Mouse (Mus musculus) neural tube, embryonic 11.5 days (tissue): ENCODE measurements at regions not wholly inside any gene's neighbourhood (a gene's known extent, or its start where the extent isn't known, plus 50 kb on each side); places are given as distances from the start of the nearest gene placed in this dataset.
A peak's percentile ranks its signal among the peaks of the same experiment; 100 is the strongest.

Experiments
- ATAC-seq: fragments of 200-750 bp; cut with Nextera tagmentation; 2 replicates; pipeline ENCODE4 v1.8.0; 2017; ENCODE audit warnings: moderate number of reproducible peaks, mild to moderate bottlenecking, moderate TSS enrichment, moderate library complexity; ENCODE audit not compliant: insufficient read depth, low FRiP score, low TSS enrichment
- DNase-seq: peaks from one replicate; pipeline ENCODE4 v3.0.0-alpha.2; 2015; ENCODE audit warnings: low spot score
- H3K27ac ChIP-seq: fragments of 300-500 bp; sonication (generic); 2 replicates; pipeline ENCODE4 v1.5.1; 2014; ENCODE audit warnings: low read depth, mild to moderate bottlenecking, low read length
- H3K27me3 ChIP-seq: fragments of 300-500 bp; sonication (generic); 2 replicates; pipeline ENCODE4 v1.6.1; 2014; ENCODE audit warnings: mild to moderate bottlenecking, low read length, mixed read lengths; ENCODE audit not compliant: control insufficient read depth, insufficient read depth
- H3K36me3 ChIP-seq: fragments of 300-500 bp; sonication (generic); 2 replicates; pipeline ENCODE4 v1.6.1; 2014; ENCODE audit warnings: mild to moderate bottlenecking, low read length, moderate library complexity, mixed read lengths; ENCODE audit not compliant: control insufficient read depth, insufficient read depth
- H3K4me1 ChIP-seq: fragments of 300-500 bp; sonication (generic); 2 replicates; pipeline ENCODE4 v1.6.1; 2014; ENCODE audit warnings: low read length, mixed read lengths; ENCODE audit not compliant: control insufficient read depth, insufficient read depth
- H3K4me2 ChIP-seq: fragments of 300-500 bp; sonication (generic); 2 replicates; pipeline ENCODE4 v1.6.1; 2014; ENCODE audit warnings: low read depth, mild to moderate bottlenecking, moderate library complexity
- H3K4me3 ChIP-seq: fragments of 300-500 bp; sonication (generic); 2 replicates; pipeline ENCODE4 v1.5.1; 2014; ENCODE audit warnings: low read depth, low read length
- H3K9ac ChIP-seq: fragments of 300-500 bp; sonication (generic); 2 replicates; pipeline ENCODE4 v1.6.1; 2014; ENCODE audit warnings: mild to moderate bottlenecking, low read length
- H3K9me3 ChIP-seq: fragments of 300-500 bp; sonication (generic); 2 replicates; pipeline ENCODE4 v1.6.1; 2016; ENCODE audit warnings: low read length; ENCODE audit not compliant: control insufficient read depth
- WGBS: fragments of 180-500 bp; shearing (Covaris S2); extraction: QIAGEN DNeasy Blood & Tissue Kit; methylation state at CpG from one replicate; pipeline ENCODE4 v1.1.7; 2014; 5-methylcytosine and 5-hydroxymethylcytosine counted together

DNA sequence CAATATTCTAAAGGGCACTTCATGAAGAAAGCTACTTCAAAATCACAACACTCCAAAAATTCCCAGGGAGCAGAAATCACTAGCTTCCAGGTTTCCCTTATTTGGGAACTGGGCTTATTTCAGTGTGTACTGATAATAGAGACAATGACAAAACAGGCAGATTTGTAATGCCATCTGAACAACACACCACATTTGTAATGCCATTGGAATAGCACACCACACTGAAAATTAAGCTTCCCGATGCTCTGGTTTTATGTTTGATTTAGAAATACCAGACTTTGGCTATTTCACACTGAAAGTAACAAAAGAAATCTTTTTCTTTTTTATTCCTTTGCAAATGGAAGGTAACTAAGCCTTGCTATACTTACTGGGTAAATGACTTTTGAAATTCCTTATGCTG lies 343.5 kb upstream of the Cdh20 start:
- Histone ChIP-seq H3K9me3 (no peaks in the 10 kb centered on the region), H3K27ac (no peak overlapping the region), H3K9ac (no peak overlapping the region), H3K27me3 (no peaks in the 10 kb centered on the region), H3K4me1 (no peaks in the 10 kb centered on the region), H3K4me3 (no peak overlapping the region), H3K36me3 (no peaks in the 10 kb centered on the region), H3K4me2 (no peak overlapping the region)
- WGBS = 83% methylated on average over 1 of the region's 1 CpGs
- ATAC-seq = no peak
- no peak for DNase-seq

DNA sequence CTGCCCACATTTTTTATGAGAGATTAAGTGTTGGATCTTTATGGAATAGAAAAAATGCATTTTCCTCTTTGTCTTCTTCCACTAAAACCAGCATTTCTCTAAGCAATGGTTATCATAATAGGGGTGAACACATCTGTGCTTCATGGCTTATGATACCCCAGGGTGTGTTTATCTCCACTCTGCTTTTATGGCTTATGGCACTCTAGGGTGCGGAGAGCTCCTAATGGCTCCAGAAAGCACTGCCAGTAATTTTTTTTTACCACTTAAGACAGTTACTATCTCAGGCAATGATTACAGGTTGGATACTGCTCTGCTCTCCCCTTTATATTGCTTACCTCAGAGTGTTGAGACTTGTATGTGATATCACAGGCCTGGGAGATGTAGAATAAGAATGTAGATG lies 343.0 kb upstream of the Cdh20 start:
- ATAC-seq = peak; percentile 62
- DNase-seq = peak; percentile 27
- Histone ChIP-seq H3K36me3 (no peaks in the 10 kb centered on the region), H3K4me3 (no peak overlapping the region), H3K27ac (no peak overlapping the region), H3K9me3 (no peaks in the 10 kb centered on the region), H3K4me1 (no peaks in the 10 kb centered on the region), H3K27me3 (no peaks in the 10 kb centered on the region), H3K9ac (no peak overlapping the region), H3K4me2 (no peak overlapping the region)
- WGBS = 61% methylated on average over 1 of the region's 1 CpGs

DNA sequence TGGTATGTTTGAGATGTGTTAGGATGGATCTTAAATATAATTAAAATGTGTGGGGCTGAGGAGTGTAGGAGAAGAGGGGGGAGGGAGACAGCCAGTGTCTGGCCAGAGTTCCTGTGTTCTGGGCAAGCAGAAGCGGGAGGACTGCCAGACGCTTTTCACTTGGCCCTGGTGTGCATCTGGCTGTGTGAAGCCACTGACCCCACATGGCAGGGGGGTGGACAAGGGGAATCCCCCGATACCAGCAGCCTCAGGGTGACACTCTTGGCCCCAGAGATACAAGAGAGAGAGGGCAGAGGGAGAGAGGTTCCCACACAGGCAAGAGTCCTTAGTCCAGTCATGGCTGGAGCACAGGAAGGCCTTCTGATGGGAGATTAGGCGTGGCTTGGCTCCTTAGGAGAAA lies 318.7 kb upstream of the Cdh20 start:
- Histone ChIP-seq H3K9ac (no peak overlapping the region), H3K4me3 (no peak overlapping the region), H3K36me3 (no peaks in the 10 kb centered on the region), H3K4me2 (no peak overlapping the region), H3K4me1 (no peaks in the 10 kb centered on the region), H3K27me3 (no peaks in the 10 kb centered on the region), H3K9me3 (no peaks in the 10 kb centered on the region), H3K27ac (no peak overlapping the region)
- ATAC-seq (no peak), DNase-seq (no peak)
- WGBS = 71% methylated on average over 4 of the region's 4 CpGs

GRCm38 (mm10) chr1:104468571-104468970 lies 299.8 kb upstream of the Cdh20 start:
- H3K9me3 ChIP-seq = no peaks in the 10 kb centered on the region
- DNase-seq (no peak), ATAC-seq (no peak)
- H3K4me2 ChIP-seq = no peak overlapping the region
- H3K9ac ChIP-seq = no peak overlapping the region
- H3K27ac ChIP-seq = no peak overlapping the region
- H3K4me1 ChIP-seq = no peaks in the 10 kb centered on the region
- no peaks in the 10 kb centered on the region for H3K27me3 ChIP-seq
- no peak overlapping the region for H3K4me3 ChIP-seq
- H3K36me3 ChIP-seq = no peaks in the 10 kb centered on the region
- WGBS = 71% methylated on average over 1 of the region's 1 CpGs

DNA sequence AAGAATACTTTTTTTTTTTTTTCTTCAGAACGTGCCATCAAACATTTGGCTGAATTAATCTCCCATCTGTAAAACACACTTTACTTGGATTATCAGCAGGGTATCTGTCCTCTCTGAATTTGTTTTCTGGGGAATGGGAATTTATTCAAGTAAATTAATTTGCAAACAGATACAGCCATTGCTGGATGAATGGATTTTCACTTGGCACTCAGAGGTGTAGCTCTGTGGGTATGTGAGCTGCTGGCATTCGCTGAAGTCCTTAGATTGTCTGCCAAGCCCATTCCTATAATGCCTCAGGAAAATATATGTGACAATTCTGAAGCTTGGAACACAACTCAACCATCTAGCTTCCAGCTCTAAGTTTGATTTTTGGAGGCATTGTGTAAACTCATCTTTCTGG lies 288.6 kb upstream of the Cdh20 start:
- Histone ChIP-seq H3K27me3 (no peaks in the 10 kb centered on the region), H3K4me3 (no peak overlapping the region), H3K27ac (no peak overlapping the region), H3K4me1 (no peaks in the 10 kb centered on the region), H3K9me3 (no peaks in the 10 kb centered on the region), H3K36me3 (no peaks in the 10 kb centered on the region), H3K4me2 (no peak overlapping the region), H3K9ac (no peak overlapping the region)
- ATAC-seq = no peak
- DNase-seq = no peak
- WGBS = 80% methylated on average over 2 of the region's 2 CpGs
